Mouse (Mus musculus) cerebellum, adult 18-20 months (tissue): Measurements from ENCODE around the gene Gm45711.

Experiments
- DNase-seq, 2 experiments: peaks; one replicate each; pipeline ENCODE4 v3.0.0; 2021

Gm45711 gene

DNA sequence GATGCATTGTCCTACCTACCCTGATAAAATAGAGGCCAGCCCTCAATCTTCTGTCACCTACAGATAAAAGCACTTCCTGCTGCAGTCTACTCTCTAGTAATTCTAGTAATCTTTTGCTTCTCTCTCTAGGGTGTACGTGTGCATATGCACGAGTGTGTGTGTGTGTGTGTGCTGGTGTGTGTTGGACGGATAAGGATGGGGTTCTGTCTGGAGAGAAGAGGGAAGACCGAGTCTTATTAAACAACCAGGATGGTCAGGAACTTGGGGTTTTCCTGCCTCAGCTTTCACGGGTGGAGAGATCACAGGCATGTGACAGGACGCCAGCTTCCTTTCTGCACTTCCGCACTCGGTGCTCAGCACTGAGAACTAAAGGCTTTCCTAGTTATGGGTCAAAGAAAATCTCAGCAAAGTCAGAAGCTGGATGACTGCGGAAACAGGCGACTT lies 70.4 kb downstream of the Gm45711 start:
- DNase-seq = no peak

- no peak for DNase-seq
Measured at GRCm38 (mm10) chr8:104234573-104234972, 75.3 kb downstream of the Gm45711 start.

DNA sequence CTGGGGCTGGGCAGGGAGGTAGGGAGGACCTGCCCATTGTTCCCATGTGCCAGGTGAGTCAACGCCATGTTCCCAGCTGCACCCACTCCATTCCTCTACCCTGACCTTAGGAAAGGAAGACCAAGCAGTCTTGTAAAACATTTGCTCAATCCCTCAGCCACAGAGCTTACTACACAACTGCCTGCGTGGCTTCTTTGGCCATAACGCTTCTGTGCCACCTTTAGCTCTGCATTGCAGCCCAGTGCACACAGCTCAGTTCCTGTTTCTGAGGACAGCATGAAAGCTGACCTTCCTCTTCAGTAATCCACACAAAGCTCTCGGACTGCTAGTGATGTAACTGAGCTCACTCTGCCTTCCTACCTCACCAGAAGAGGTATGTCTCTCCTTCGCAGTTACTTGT lies 77.0 kb downstream of the Gm45711 start:
- no peak for DNase-seq

- no peak for DNase-seq
Measured at GRCm38 (mm10) chr8:104232039-104232438, 77.8 kb downstream of the Gm45711 start.
